Mouse (Mus musculus): ENCODE data around the gene Prdx1.

DNA sequence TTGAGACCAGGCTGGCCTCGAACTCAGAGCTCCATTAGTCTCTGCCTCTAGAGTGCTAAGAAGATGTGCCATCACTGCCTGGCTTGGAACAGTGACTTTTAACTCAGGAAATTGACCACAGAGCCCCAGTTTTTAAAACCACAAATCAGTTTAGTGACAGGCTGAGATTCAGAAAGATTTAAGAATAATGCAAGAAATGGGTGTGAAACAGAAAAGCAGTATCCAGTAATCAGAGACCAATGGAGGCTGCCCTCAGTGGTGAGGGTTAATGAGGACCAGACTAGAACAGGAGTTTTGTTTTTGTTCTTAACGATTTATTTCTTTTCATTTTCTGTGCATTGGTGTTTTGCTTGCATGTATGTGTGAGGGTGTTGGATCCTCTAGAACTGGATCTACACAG lies 679 bp upstream of the Prdx1 start:
- TF ChIP-seq CTCF (IDR thresholded peaks at IDR 0.05; ENCODE audit: extremely low read depth, insufficient read depth, low read length) = no peak
- TF ChIP-seq POLR2A (IDR thresholded peaks at IDR 0.05; ENCODE audit: extremely low read depth, insufficient read depth, low read length) = no peak
